Mouse (Mus musculus) limb, embryonic 10.5 days (tissue): Measurements from ENCODE around the gene Id2. TPM values are rescaled to one million over a fixed set of nuclear protein-coding genes. Genes with fewer than 3 reads are reported as not detected.

Experiments
- DNase-seq: peaks from one replicate; pipeline ENCODE4 v3.0.0-alpha.2; 2017; ENCODE audit warnings: low spot score
- H3K27ac ChIP-seq: fragments of 300-500 bp; sonication (generic); 2 replicates; pipeline ENCODE4 v1.5.1; 2016; ENCODE audit warnings: mild to moderate bottlenecking
- H3K27me3 ChIP-seq: fragments of 300-500 bp; sonication (generic); 2 replicates; pipeline ENCODE4 v1.6.1; 2016; ENCODE audit warnings: low read depth, mild to moderate bottlenecking; ENCODE audit not compliant: poor library complexity, severe bottlenecking
- H3K36me3 ChIP-seq: fragments of 300-500 bp; sonication (generic); 2 replicates; pipeline ENCODE4 v1.6.1; 2016; ENCODE audit warnings: mild to moderate bottlenecking, moderate library complexity
- H3K4me1 ChIP-seq: fragments of 300-500 bp; sonication (generic); 2 replicates; pipeline ENCODE4 v1.6.1; 2016
- H3K4me3 ChIP-seq: fragments of 300-500 bp; sonication (generic); 2 replicates; pipeline ENCODE4 v1.5.1; 2016; ENCODE audit warnings: mild to moderate bottlenecking, moderate library complexity
- H3K9me3 ChIP-seq: fragments of 300-500 bp; sonication (generic); replicated peaks from 2 replicates; pipeline ENCODE4 v1.6.1; 2016; ENCODE audit warnings: mild to moderate bottlenecking
- WGBS: fragments of 180-500 bp; shearing (Covaris S2); methylation state at CpG from one replicate; pipeline ENCODE4 v1.1.7; 2016; 5-methylcytosine and 5-hydroxymethylcytosine counted together
- polyA plus RNA-seq: library from polyadenylated mRNA; unstranded; fragments of >200 nt; fragmentation: Nextera tagmentation; extraction: Ambion mirVana; gene quantifications from 2 replicates; pipeline ENCODE4 v1.2.1, GENCODE M21; 2016

Id2 gene
- polyA plus RNA-seq, 1 experiment from 2014 or later: 313 TPM

GRCm38 (mm10) chr12:25054511-25054910 lies 42.4 kb downstream of the Id2 start:
- Histone ChIP-seq H3K36me3 (peaks cover 38% of the 10 kb centered on the region), H3K27ac (no peak overlapping the region), H3K4me1 (no peaks in the 10 kb centered on the region), H3K27me3 (no peaks in the 10 kb centered on the region), H3K9me3 (no peaks in the 10 kb centered on the region), H3K4me3 (no peak overlapping the region)
- no peak for DNase-seq
- 88% methylated on average over 7 of the region's 7 CpGs for WGBS

- Histone ChIP-seq H3K36me3 (peaks cover 14% of the 10 kb centered on the region), H3K4me1 (0 out of 2 replicates have a peak, but pooled peaks cover under 1% of the 10 kb centered on the region), H3K27me3 (no peaks in the 10 kb centered on the region), H3K27ac (no peak overlapping the region), H3K4me3 (no peak overlapping the region), H3K9me3 (no peaks in the 10 kb centered on the region)
- no peak for DNase-seq
- WGBS: 63% methylated on average over 5 of the region's 5 CpGs
These were observed 47.7 kb downstream of the Id2 start for GRCm38 (mm10) chr12:25049253-25049652.

- no peaks in the 10 kb centered on the region for H3K9me3 ChIP-seq
- H3K27ac ChIP-seq: no peak overlapping the region
- H3K36me3 ChIP-seq: no peaks in the 10 kb centered on the region
- no peak for DNase-seq
- 83% methylated on average over 4 of the region's 4 CpGs for WGBS
- peaks cover 6% of the 10 kb centered on the region; the same call in 1 of the 2 replicates for H3K4me1 ChIP-seq
- no peaks in the 10 kb centered on the region for H3K27me3 ChIP-seq
- H3K4me3 ChIP-seq: no peak overlapping the region
These were observed 52.4 kb downstream of the Id2 start for GRCm38 (mm10) chr12:25044579-25044978.

GRCm38 (mm10) chr12:25044056-25044455 lies 52.9 kb downstream of the Id2 start:
- Histone ChIP-seq H3K36me3 (no peaks in the 10 kb centered on the region), H3K27ac (no peak overlapping the region), H3K4me1 (peaks cover 6% of the 10 kb centered on the region; the same call in 1 of the 2 replicates), H3K9me3 (no peaks in the 10 kb centered on the region), H3K4me3 (no peak overlapping the region), H3K27me3 (no peaks in the 10 kb centered on the region)
- WGBS: 94% methylated on average over 2 of the region's 2 CpGs
- no peak for DNase-seq

Other genes starting within 250 kb of the Id2 start
- 11.1 and 14.3 TPM in 2 replicates for gene Kidins220, start 122.2 kb downstream of the Id2 start, polyA plus RNA-seq